Mouse (Mus musculus): Measurements from ENCODE around the gene Ankrd22. TPM values are rescaled to one million over a fixed set of nuclear protein-coding genes. Genes with fewer than 3 reads are reported as not detected.

Gene Ankrd22
- total RNA-seq, 1 experiment from 2014 or later = not detected

DNA sequence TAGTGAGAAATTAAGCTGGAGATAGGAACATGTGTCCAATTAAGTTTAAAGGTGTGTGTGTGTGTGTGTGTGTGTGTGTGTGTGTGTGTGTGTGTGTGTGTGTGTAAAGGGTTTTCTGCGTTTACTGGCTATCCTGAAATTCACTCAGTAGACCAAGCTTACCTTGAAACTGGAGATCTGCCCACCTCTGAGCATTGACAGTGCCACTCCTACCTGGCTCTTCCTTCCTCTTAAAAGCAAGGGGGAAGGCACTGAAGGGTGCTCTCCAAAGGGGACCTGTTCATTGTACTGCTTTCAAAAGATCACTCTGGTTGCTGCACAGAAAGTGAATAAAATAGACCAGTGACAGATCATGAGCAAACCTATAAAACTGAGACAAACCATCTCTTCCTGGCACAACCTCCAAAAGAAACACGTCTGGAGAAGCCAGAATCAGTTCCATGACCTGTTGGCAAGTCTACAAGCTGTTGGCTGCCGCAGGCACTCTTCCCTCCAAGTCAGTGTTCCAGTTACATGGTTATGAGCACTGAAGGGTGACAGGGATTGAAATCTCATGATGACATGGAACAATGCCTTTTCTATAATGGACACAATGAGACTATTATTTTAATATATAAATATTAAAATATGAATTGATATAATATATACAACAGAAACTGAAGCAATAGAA lies 76.7 kb downstream of the Ankrd22 start:
- peak; percentile 11 for DNase-seq

DNA sequence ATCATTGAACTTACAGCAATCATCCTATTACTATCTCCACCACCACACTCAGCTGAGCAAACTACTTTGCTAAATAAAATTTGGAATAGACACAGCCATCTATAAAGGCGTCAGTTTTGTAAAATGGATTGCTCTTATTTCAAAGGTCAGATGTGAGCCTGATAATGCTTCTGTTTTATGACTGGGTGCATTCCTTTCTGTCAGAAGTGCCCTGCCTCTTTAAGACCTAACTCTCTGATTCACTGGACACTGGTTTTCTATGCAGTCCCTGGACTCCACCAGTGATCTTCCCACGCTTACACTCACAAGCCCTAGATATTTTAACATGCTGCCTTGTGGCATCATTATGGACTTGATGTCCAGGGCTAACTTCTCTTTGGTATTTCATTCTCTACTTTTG lies 87.7 kb downstream of the Ankrd22 start:
- DNase-seq = no peak

DNA sequence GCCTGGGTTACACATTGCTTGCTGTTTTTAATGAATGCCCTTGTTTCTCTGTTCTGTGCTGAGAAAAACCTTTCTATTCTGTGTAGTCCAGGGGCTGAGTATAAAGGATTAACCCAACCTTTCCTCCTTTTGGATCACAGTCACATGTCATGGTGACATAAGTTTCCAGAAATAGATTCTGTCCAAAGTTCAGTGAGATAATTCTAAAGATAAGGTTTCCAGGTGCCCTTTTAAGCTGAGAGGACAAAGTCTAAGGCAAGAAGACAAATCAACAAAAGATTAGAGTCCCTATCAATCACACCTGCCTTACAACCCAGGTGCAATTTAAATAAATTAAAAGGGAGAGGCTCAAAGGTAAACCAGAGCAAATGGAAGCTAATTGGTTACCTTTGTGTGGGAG lies 91.6 kb downstream of the Ankrd22 start:
- DNase-seq = no peak

Other genes starting within 250 kb of the Ankrd22 start
- not detected in 2 replicates for gene Lipf, start 204.9 kb downstream of the Ankrd22 start, total RNA-seq (2021)
- gene Lipk, start 157.8 kb downstream of the Ankrd22 start, total RNA-seq (2021) = 0.26 and 0.34 TPM in 2 replicates
- gene Lipn, start 98.7 kb downstream of the Ankrd22 start, total RNA-seq (2021) = 0.64 TPM in 1 of 2 replicates, not detected in the other
- not detected in 2 replicates for gene Lipm, start 65.1 kb downstream of the Ankrd22 start, total RNA-seq (2021)
- 5.6 and 8.0 TPM in 2 replicates for gene Stambpl1, start 26.2 kb upstream of the Ankrd22 start, total RNA-seq (2021)
- gene Acta2, start 89.5 kb upstream of the Ankrd22 start, total RNA-seq (2021) = 36.5 and 95.6 TPM in 2 replicates
- gene Fas, start 124.6 kb upstream of the Ankrd22 start, total RNA-seq (2021) = 11.3 and 12.2 TPM in 2 replicates

All from adrenal gland, postnatal 14 days (tissue).